Mouse (Mus musculus) forebrain, embryonic 13.5 days (tissue): ENCODE data around the gene Rcor3. TPM values are rescaled to one million over a fixed set of nuclear protein-coding genes. Genes with fewer than 3 reads are reported as not detected.

Experiments
- ATAC-seq: fragments of 200-750 bp; cut with Nextera tagmentation; 2 replicates; pipeline ENCODE4 v1.8.0; 2017
- H3K27ac ChIP-seq: fragments of 300-500 bp; sonication (generic); 2 replicates; pipeline ENCODE4 v1.5.1; 2015; ENCODE audit warnings: inconsistent platforms, mild to moderate bottlenecking, moderate library complexity
- H3K27me3 ChIP-seq: fragments of 300-500 bp; sonication (generic); 2 replicates; pipeline ENCODE4 v1.6.1; 2015; ENCODE audit warnings: mild to moderate bottlenecking, inconsistent platforms
- H3K36me3 ChIP-seq: fragments of 300-500 bp; sonication (generic); 2 replicates; pipeline ENCODE4 v1.6.1; 2015; ENCODE audit warnings: mild to moderate bottlenecking, inconsistent platforms; ENCODE audit not compliant: poor library complexity, severe bottlenecking
- H3K4me1 ChIP-seq: fragments of 300-500 bp; sonication (generic); 2 replicates; pipeline ENCODE4 v1.6.1; 2015; ENCODE audit warnings: inconsistent platforms
- H3K4me2 ChIP-seq: fragments of 300-500 bp; sonication (generic); 2 replicates; pipeline ENCODE4 v1.6.1; 2015; ENCODE audit warnings: inconsistent platforms, mild to moderate bottlenecking, moderate library complexity
- H3K4me3 ChIP-seq: fragments of 300-500 bp; sonication (generic); 2 replicates; pipeline ENCODE4 v1.5.1; 2015; ENCODE audit warnings: mild to moderate bottlenecking, inconsistent platforms
- H3K9ac ChIP-seq: fragments of 300-500 bp; sonication (generic); 2 replicates; pipeline ENCODE4 v1.6.1; 2015; ENCODE audit warnings: mild to moderate bottlenecking, inconsistent platforms
- H3K9me3 ChIP-seq: fragments of 300-500 bp; sonication (generic); replicated peaks from 2 replicates; pipeline ENCODE4 v1.6.1; 2016; ENCODE audit warnings: inconsistent platforms
- WGBS: fragments of 180-500 bp; shearing (Covaris S2); methylation state at CpG from one replicate; pipeline ENCODE4 v1.1.7; 2015; 5-methylcytosine and 5-hydroxymethylcytosine counted together
- polyA plus RNA-seq: library from polyadenylated mRNA; unstranded; fragments of >200 nt; fragmentation: Nextera tagmentation; extraction: Ambion mirVana; gene quantifications from 2 replicates; pipeline ENCODE4 v1.2.1, GENCODE M21; 2015

Gene Rcor3
- polyA plus RNA-seq, 1 experiment from 2014 or later, result 20.3 TPM

DNA sequence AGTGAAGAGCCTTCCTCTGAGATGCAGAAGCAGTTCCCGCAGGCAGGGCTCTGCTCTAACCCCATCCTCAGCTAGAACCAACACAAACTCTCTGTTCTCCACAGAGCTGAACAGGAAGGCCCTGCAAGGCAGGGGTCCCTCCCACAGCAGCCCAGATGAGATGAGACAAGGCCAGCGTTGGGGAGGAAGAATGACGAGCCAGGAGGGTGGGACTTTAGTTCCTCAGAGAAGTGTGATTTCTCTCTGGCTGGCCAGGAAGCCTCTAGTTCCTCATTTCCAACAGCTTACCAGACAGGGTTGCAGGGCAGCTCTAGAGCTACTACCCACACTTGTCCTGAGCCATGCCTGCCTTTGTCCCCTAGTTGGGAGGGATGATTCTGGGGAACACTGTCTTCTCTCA lies 59.5 kb downstream of the Rcor3 start:
- Histone ChIP-seq H3K36me3 (no peaks in the 10 kb centered on the region), H3K4me3 (no peak overlapping the region), H3K27me3 (no peaks in the 10 kb centered on the region), H3K9me3 (no peaks in the 10 kb centered on the region), H3K27ac (no peak overlapping the region; the same call in 1 of the 2 replicates), H3K4me1 (peaks cover 16% of the 10 kb centered on the region), H3K9ac (no peak overlapping the region), H3K4me2 (no peak overlapping the region)
- 61% methylated on average over 3 of the region's 3 CpGs for WGBS
- no peak for ATAC-seq

DNA sequence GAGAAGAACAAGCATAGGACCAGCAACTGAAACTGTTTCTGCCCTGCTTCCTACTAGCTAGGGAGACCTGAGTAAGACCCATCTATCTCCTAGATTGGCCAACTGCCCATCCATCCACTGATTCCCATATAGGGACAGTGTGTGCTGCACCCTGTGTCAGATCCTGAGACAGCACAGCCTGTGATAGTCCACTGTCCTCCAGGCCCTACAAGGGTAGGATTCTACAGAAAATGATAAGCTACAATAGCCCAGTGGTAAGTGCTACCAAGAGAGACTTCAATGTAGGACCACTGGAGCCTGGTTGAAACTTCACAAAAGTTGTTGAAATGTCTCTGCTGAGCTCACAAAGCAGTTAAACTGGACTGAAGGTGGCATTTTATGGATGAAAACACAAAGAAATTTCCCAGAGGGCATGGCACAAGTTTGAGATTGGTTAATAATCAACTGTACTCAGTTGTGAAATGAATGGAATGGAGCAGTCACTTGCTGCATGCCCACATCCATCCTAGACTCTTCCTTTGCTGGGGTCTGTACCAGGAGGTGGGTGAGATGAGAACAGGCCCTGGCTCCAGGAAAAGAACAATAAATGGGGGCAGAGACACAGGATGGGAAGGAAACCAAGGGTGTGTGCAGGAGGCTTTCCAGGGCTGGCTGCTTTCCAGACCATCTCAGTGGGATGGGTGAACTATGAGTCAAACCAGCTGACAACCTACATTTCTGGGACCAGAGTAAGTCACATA lies 60.9 kb downstream of the Rcor3 start:
- H3K4me3 ChIP-seq, result no peak overlapping the region
- H3K4me2 ChIP-seq, result no peak overlapping the region
- H3K4me1 ChIP-seq, result peaks cover 16% of the 10 kb centered on the region
- H3K36me3 ChIP-seq, result no peaks in the 10 kb centered on the region
- H3K9me3 ChIP-seq, result no peaks in the 10 kb centered on the region
- H3K27ac ChIP-seq, result no peak overlapping the region
- H3K27me3 ChIP-seq, result no peaks in the 10 kb centered on the region
- H3K9ac ChIP-seq, result no peak overlapping the region
- ATAC-seq, result no peak

DNA sequence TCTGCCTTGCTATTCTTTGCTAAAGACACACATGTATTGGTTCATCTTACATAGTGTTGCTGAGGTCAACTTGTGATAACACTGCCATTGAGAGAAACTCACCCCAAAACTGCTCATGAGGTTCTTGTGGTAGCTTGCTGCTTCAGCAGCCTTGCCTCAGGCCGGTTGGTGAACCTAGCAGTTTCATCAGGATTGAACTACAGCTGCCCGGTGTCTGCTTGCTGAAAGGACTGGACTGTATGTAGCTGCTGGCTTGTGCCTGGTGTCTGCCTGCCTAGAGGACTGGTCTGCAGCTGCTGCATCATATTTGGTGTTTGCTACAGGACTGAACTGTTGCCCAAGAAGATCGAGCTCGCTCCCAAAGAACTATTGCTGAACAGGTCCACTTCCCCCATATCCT lies 61.8 kb downstream of the Rcor3 start:
- H3K36me3 ChIP-seq, result no peaks in the 10 kb centered on the region
- H3K27me3 ChIP-seq, result no peaks in the 10 kb centered on the region
- WGBS, result 87% methylated on average over 4 of the region's 4 CpGs
- no peaks in the 10 kb centered on the region for H3K9me3 ChIP-seq
- no peak overlapping the region for H3K4me2 ChIP-seq
- no peak overlapping the region for H3K27ac ChIP-seq
- ATAC-seq, result no peak
- peaks cover 16% of the 10 kb centered on the region for H3K4me1 ChIP-seq
- H3K4me3 ChIP-seq, result no peak overlapping the region
- H3K9ac ChIP-seq, result no peak overlapping the region

DNA sequence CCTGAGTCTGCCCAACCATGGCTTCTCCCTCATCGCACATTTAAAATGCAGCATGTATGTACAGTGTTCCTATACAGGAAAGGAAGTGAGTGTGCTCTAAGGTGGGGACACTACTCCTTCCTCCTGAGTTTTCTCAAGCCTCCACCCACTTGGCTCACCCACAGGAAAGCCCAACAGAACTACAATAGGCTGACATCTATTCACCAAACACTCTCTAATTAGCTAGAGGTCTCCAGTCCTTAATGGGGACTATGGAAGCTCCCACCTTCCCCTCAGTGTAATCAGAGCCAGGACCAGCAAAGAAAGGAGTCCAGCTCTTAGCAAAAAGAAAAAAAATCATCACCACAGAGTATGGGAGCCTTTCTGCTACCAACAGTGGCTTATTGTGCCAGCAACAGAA lies 63.0 kb downstream of the Rcor3 start:
- peak overlapping the region; percentile 40; the same call in 1 of the 2 replicates for H3K27ac ChIP-seq
- H3K9me3 ChIP-seq, result no peaks in the 10 kb centered on the region
- no peaks in the 10 kb centered on the region for H3K27me3 ChIP-seq
- no peak overlapping the region for H3K9ac ChIP-seq
- peak; percentile 68; the same call in 1 of the 2 replicates for ATAC-seq
- no peaks in the 10 kb centered on the region for H3K36me3 ChIP-seq
- peaks cover 16% of the 10 kb centered on the region for H3K4me1 ChIP-seq
- WGBS, result 65% methylated on average over 1 of the region's 1 CpGs
- no peak overlapping the region for H3K4me2 ChIP-seq
- H3K4me3 ChIP-seq, result no peak overlapping the region

DNA sequence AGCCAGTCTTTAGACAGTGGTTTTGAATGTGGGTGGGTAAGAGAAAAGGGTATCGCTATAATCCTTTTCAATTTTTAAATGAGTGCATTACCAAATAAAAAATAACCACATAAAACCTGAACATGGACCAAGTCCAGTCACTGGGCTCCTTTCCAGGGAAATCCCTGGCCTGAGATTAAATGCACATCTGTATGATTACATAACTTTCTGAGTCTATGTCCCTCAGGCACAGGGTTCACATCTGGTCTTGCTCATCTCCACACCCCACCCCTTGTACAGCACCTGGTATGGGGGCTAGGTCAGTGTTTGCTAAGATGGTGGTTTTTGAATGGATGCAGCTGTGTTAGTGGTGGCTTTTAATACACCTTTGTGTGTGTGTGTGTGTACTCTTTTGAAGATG lies 65.4 kb downstream of the Rcor3 start:
- WGBS, result 85% methylated on average over 1 of the region's 1 CpGs
- H3K9ac ChIP-seq, result no peak overlapping the region

DNA sequence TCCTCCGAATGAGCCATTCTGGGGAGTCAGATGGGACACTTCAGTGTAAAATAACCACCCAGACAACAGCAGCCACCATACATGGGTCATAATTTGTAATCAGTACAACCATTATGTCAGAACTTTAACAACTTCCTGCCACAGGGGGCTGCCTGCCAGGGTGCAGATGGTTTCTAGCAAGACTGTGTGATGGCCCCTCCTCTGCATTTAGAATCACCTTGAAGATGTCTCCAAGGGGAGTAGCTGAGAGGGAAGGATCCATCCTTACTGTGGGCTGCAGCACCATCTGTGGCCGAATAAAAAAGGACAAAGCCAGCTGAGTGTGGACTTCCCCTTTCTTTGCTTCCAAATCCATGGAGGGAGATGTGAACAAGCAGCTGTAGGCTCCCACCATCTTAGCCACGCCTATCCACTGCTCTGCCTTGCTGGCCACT lies 67.2 kb downstream of the Rcor3 start:
- no peaks in the 10 kb centered on the region for H3K27me3 ChIP-seq
- no peak overlapping the region for H3K9ac ChIP-seq
- peaks cover 14% of the 10 kb centered on the region for H3K4me1 ChIP-seq
- WGBS, result 64% methylated on average over 3 of the region's 3 CpGs
- no peak overlapping the region for H3K4me2 ChIP-seq
- no peaks in the 10 kb centered on the region for H3K9me3 ChIP-seq
- no peaks in the 10 kb centered on the region for H3K36me3 ChIP-seq
- no peak for ATAC-seq
- no peak overlapping the region for H3K27ac ChIP-seq
- H3K4me3 ChIP-seq, result no peak overlapping the region

More for the DNA sequence above, 65.4 kb downstream of the Rcor3 start:
- H3K27me3 ChIP-seq, result no peaks in the 10 kb centered on the region
- no peaks in the 10 kb centered on the region for H3K36me3 ChIP-seq
- no peak for ATAC-seq
- H3K9me3 ChIP-seq, result no peaks in the 10 kb centered on the region
- no peak overlapping the region for H3K27ac ChIP-seq
- H3K4me2 ChIP-seq, result no peak overlapping the region
- peaks cover 16% of the 10 kb centered on the region for H3K4me1 ChIP-seq
- no peak overlapping the region for H3K4me3 ChIP-seq

DNA sequence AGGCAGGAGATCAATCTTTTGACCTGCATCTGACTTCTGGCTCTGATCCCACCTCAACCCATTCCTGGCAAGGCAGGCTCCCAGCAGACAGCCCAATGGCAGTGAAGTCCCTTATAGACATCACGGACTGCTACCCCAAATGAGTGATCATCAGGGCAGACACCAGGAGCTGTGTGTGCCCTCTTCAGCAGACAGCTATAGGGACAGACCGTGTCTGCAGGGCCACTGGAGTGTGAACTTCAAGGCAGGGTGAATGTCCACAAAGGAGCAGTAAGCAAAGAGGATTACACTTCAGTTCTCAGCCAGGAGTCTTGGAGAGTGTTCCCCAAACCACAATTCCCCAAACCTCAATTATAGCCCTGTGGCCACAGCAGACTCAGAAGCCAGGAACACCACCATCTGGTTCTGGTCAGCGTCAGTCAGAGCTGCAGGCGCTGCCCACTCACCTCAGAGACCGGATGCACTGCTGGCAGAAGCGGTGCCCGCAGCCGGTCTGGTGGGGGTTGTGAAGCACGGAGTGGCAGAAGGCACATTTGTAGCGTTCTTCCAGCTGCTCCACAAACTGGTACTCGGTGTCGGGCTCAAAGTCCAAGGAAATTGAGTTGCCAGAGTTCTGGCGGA lies 67.8 kb downstream of the Rcor3 start:
- Histone ChIP-seq H3K4me3 (no peak overlapping the region), H3K9me3 (no peaks in the 10 kb centered on the region), H3K27me3 (no peaks in the 10 kb centered on the region), H3K4me1 (peaks cover 10% of the 10 kb centered on the region), H3K36me3 (no peaks in the 10 kb centered on the region), H3K9ac (no peak overlapping the region), H3K4me2 (no peak overlapping the region), H3K27ac (no peak overlapping the region)
- no peak for ATAC-seq
- WGBS, result 73% methylated on average over 13 of the region's 13 CpGs

DNA sequence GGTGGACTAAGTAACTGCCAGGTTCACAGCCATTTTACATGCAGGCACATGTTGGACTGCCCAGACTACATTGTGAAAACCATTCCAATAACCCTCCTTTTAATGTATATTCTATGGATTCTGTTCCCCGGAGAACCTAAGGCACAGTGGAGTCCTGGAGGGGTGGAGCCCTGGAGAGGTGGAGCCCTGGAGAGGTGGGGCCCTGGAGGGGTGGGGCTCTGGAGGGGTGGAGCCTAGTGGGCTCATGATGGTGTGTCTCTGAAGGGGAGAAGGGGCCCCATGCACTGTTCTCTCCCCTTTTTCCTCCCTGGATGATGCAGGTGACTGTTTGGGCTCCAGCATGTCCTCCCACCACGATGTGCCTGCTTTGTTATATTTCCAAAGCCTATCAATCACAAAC lies 69.7 kb downstream of the Rcor3 start:
- Histone ChIP-seq H3K27me3 (no peaks in the 10 kb centered on the region), H3K4me1 (no peaks in the 10 kb centered on the region), H3K4me3 (no peak overlapping the region), H3K4me2 (no peak overlapping the region), H3K27ac (no peak overlapping the region), H3K9ac (no peak overlapping the region), H3K36me3 (no peaks in the 10 kb centered on the region), H3K9me3 (no peaks in the 10 kb centered on the region)
- 57% methylated on average over 2 of the region's 2 CpGs for WGBS
- no peak for ATAC-seq

DNA sequence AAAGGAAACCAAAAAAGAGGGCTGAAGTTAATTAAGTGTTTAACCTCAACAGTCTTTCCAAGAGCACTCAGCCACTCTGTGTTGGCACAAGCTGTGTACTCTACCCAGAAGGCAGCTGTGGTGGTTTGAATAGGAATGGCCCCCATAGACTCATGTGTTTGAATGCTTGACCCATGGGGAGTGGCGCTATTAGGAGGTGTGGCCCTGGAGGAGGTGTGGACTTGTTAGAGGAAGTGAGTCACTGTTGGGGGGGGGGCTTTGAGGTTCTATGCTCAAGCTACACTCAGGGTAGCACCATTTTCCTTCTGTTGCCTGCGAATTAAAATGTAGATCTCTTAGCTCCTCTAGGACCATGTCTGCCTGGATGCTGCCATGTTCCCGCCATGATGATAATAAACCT lies 70.9 kb downstream of the Rcor3 start:
- Histone ChIP-seq H3K36me3 (no peaks in the 10 kb centered on the region), H3K4me2 (no peak overlapping the region), H3K9me3 (no peaks in the 10 kb centered on the region), H3K27ac (no peak overlapping the region), H3K27me3 (no peaks in the 10 kb centered on the region), H3K4me3 (no peak overlapping the region), H3K4me1 (no peaks in the 10 kb centered on the region), H3K9ac (no peak overlapping the region)
- 88% methylated on average over 3 of the region's 3 CpGs for WGBS
- no peak for ATAC-seq

DNA sequence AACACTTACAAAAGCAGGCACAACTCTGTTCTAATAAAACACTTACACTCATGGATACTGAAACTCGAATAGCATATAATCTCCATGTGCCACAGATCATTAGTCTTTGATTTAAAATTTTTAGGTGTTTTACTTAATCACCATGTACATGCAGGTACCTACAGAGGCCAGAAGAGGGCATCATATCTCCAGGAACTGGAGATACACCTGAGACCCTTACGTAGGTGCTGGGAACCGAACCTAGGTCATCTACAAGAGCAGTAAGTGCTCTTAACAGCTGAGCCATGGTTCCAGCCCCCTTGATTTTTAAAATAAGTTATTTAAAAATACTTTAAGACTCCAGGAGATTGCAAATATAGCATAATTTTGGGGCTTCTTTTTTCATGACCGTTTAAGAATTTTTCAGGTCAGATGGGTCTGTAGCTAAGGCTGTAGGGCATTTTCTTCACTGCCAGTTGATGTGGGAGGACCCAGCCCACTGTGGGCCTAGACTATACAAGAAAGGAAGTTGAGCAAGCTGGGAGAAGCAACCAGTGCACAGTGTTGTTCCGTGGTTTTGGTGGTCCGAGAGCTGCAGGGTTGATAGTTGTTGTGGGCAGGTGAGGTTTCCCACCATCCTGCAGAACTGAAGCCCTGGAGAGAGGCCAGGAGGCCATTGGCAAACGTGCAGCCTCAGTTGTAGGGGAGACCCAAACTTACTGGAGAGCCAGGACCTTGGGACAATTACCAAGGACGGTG lies 74.5 kb downstream of the Rcor3 start:
- no peak overlapping the region for H3K4me3 ChIP-seq
- H3K9me3 ChIP-seq, result no peaks in the 10 kb centered on the region
- no peak for ATAC-seq
- no peak overlapping the region for H3K27ac ChIP-seq
- H3K27me3 ChIP-seq, result no peaks in the 10 kb centered on the region
- no peaks in the 10 kb centered on the region for H3K4me1 ChIP-seq
- H3K9ac ChIP-seq, result no peak overlapping the region
- 90% methylated on average over 8 of the region's 8 CpGs for WGBS
- H3K4me2 ChIP-seq, result no peak overlapping the region
- H3K36me3 ChIP-seq, result no peaks in the 10 kb centered on the region

DNA sequence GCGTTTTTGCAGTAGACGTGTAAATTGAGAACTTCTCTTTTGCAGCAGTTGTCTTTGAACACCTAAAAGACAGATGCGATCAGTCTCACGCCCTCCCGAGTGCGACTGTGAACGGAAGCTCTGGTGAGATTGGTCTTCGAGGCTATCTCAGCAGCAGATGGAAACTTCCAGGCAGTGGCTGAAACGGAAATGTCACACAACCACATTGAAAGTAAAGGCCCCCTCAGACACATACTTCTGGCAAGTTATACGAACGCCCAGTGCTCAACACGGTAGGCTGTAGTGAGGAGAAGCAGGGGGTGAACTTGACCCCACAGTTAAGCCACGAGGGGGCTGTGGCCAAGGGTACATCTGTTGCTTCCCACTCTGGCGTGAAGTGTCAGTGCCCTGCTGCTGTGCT lies 75.2 kb downstream of the Rcor3 start:
- H3K27ac ChIP-seq, result no peak overlapping the region
- 90% methylated on average over 14 of the region's 14 CpGs for WGBS
- H3K4me3 ChIP-seq, result no peak overlapping the region
- H3K4me1 ChIP-seq, result no peaks in the 10 kb centered on the region
- no peak overlapping the region for H3K4me2 ChIP-seq
- H3K9ac ChIP-seq, result no peak overlapping the region
- no peaks in the 10 kb centered on the region for H3K27me3 ChIP-seq
- ATAC-seq, result no peak
- H3K9me3 ChIP-seq, result no peaks in the 10 kb centered on the region
- H3K36me3 ChIP-seq, result no peaks in the 10 kb centered on the region

DNA sequence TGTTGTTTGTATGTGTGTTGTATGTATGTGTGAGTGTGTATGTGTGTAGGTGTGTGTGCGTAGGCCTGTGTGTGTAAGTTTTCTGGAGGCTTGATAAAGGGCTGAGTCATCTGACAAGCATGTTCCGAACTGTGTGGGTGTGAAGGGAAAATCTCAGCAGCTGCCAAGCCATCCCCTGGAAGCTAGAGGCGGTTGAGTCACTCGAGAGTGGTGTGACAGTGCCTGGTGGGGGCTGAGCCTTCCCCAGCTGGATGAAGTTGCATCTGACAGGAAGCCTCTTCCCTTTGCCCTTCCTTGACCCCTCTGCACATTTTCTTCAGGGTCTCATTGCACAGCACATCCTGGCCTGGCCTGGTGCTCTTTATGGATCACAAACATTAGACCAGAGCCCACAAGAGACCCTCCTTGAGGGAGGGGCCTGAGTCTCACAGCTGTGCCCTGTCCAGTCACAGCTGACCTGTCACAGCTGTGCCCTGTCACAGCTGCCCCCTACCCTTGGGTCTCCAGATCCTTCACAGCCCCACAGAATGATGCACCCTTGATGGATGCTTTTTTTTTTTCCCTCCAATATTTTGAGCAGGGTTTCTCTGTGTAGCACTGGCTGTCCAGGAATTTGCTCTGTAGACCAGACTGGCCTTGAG lies 76.1 kb downstream of the Rcor3 start:
- 73% methylated on average over 4 of the region's 4 CpGs for WGBS

More for the DNA sequence above, 76.1 kb downstream of the Rcor3 start:
- no peaks in the 10 kb centered on the region for H3K4me1 ChIP-seq
- no peaks in the 10 kb centered on the region for H3K9me3 ChIP-seq
- no peak overlapping the region for H3K4me3 ChIP-seq
- H3K36me3 ChIP-seq, result no peaks in the 10 kb centered on the region
- H3K9ac ChIP-seq, result no peak overlapping the region
- H3K27me3 ChIP-seq, result no peaks in the 10 kb centered on the region
- ATAC-seq, result no peak
- H3K27ac ChIP-seq, result no peak overlapping the region
- no peak overlapping the region for H3K4me2 ChIP-seq
